Mouse (Mus musculus): Measurements from ENCODE around the gene Gm17175. TPM values are rescaled to one million over a fixed set of nuclear protein-coding genes. Genes with fewer than 3 reads are reported as not detected.

The Gm17175 gene
- not detected for polyA plus RNA-seq (2014; fragmentation: Illumina TruSeq; extraction: RNeasy Lipid Tissue Mini Kit (QIAGEN cat#74804); ENCODE audit: low read depth, low replicate concordance)

GRCm38 (mm10) chr14:51573963-51574362, at the start of gene Gm17175:
Gm17175 (minus strand) TSS chr14:51574063.

GRCm38 (mm10) chr14:51611210-51611609, 37.3 kb upstream of the Gm17175 start, which contains the start of gene Gm17078:
Gm17078 (minus strand) TSS chr14:51611310.

GRCm38 (mm10) chr14:51592039-51592438, 18.2 kb upstream of the Gm17175 start, which contains the start of gene Gm17174:
Gm17174 (minus strand) TSS chr14:51592139.

GRCm38 (mm10) chr14:51552490-51552889, 21.4 kb downstream of the Gm17175 start, which contains the start of gene Gm5622:
Gm5622 (plus strand) TSS chr14:51552790.

Other genes with a start within 250 kb of the Gm17175 start
- gene Gm7247, start 212.3 kb downstream of the Gm17175 start, polyA plus RNA-seq (2014; fragmentation: Illumina TruSeq; extraction: RNeasy Lipid Tissue Mini Kit (QIAGEN cat#74804); ENCODE audit: low read depth, low replicate concordance) = not detected
- gene Vmn2r88, start 163.2 kb downstream of the Gm17175 start, polyA plus RNA-seq (2014; fragmentation: Illumina TruSeq; extraction: RNeasy Lipid Tissue Mini Kit (QIAGEN cat#74804); ENCODE audit: low read depth, low replicate concordance) = not detected
- gene Vmn2r89, start 122.2 kb downstream of the Gm17175 start, polyA plus RNA-seq (2014; fragmentation: Illumina TruSeq; extraction: RNeasy Lipid Tissue Mini Kit (QIAGEN cat#74804); ENCODE audit: low read depth, low replicate concordance) = not detected
- gene Gm5622, start 21.3 kb downstream of the Gm17175 start, polyA plus RNA-seq (2014; fragmentation: Illumina TruSeq; extraction: RNeasy Lipid Tissue Mini Kit (QIAGEN cat#74804); ENCODE audit: low read depth, low replicate concordance) = not detected
- gene Gm17174, start 18.1 kb upstream of the Gm17175 start, polyA plus RNA-seq (2014; fragmentation: Illumina TruSeq; extraction: RNeasy Lipid Tissue Mini Kit (QIAGEN cat#74804); ENCODE audit: low read depth, low replicate concordance) = not detected
- not detected for gene Gm17078, start 37.2 kb upstream of the Gm17175 start, polyA plus RNA-seq (2014; fragmentation: Illumina TruSeq; extraction: RNeasy Lipid Tissue Mini Kit (QIAGEN cat#74804); ENCODE audit: low read depth, low replicate concordance)
- not detected for gene Gm4181, start 61.6 kb upstream of the Gm17175 start, polyA plus RNA-seq (2014; fragmentation: Illumina TruSeq; extraction: RNeasy Lipid Tissue Mini Kit (QIAGEN cat#74804); ENCODE audit: low read depth, low replicate concordance)
- gene Gm17079, start 121.4 kb upstream of the Gm17175 start, polyA plus RNA-seq (2014; fragmentation: Illumina TruSeq; extraction: RNeasy Lipid Tissue Mini Kit (QIAGEN cat#74804); ENCODE audit: low read depth, low replicate concordance) = not detected
- gene Gm5800, start 143.1 kb upstream of the Gm17175 start, polyA plus RNA-seq (2014; fragmentation: Illumina TruSeq; extraction: RNeasy Lipid Tissue Mini Kit (QIAGEN cat#74804); ENCODE audit: low read depth, low replicate concordance) = not detected
- not detected for gene Ang4, start 199.5 kb upstream of the Gm17175 start, polyA plus RNA-seq (2014; fragmentation: Illumina TruSeq; extraction: RNeasy Lipid Tissue Mini Kit (QIAGEN cat#74804); ENCODE audit: low read depth, low replicate concordance)
- gene AY358078, start 226.0 kb upstream of the Gm17175 start, polyA plus RNA-seq (2014; fragmentation: Illumina TruSeq; extraction: RNeasy Lipid Tissue Mini Kit (QIAGEN cat#74804); ENCODE audit: low read depth, low replicate concordance) = not detected